Mouse (Mus musculus) erythroblast, embryonic 14.5 days (primary cell): Measurements from ENCODE around the gene Gm42715.

Experiments used
- GATA1 ChIP-seq: IDR thresholded peaks from 2 replicates; pipeline ENCODE4 v1.6.1; 2012; ENCODE audit warnings: low read length, inconsistent platforms, mixed read lengths
- TAL1 ChIP-seq: IDR thresholded peaks from 3 replicates; pipeline ENCODE4 v1.6.1; 2012; ENCODE audit warnings: low read length, inconsistent platforms, mixed read lengths

DNA sequence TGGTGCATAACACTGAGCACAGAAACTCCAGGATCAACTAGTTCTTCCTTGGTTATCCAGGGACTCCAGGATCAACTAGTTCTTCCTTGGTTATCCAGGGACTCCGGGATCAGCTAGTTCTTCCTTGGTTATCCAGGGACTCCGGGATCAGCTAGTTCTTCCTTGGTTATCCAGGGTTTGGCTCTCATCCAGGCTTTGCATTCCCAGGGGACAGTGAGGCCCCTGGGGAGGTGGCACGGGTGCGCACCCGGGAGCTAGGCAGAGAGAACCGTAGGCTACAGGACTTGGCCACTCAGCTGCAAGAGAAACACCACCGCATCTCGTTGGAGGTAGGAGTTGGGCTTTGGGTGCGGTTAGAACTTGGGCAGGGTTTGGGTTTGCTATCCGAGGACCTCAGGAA lies 71.7 kb downstream of the Gm42715 start:
- no peak for TF ChIP-seq TAL1
- TF ChIP-seq GATA1 = no peak
